Mouse (Mus musculus): ENCODE measurements around the gene Vmn1r233.

Gene Vmn1r233

GRCm38 (mm10) chr17:20996364-20996763 is at the start of gene Vmn1r233:
Gene Vmn1r233, minus strand, starts transcription at chr17:20996464.
- no peak for DNase-seq (ENCODE audit: low spot score in 2 of 2)

GRCm38 (mm10) chr17:21018410-21019080 is 22.3 kb upstream of the Vmn1r233 start:
- no peak for DNase-seq (ENCODE audit: low spot score in 2 of 2)

DNA sequence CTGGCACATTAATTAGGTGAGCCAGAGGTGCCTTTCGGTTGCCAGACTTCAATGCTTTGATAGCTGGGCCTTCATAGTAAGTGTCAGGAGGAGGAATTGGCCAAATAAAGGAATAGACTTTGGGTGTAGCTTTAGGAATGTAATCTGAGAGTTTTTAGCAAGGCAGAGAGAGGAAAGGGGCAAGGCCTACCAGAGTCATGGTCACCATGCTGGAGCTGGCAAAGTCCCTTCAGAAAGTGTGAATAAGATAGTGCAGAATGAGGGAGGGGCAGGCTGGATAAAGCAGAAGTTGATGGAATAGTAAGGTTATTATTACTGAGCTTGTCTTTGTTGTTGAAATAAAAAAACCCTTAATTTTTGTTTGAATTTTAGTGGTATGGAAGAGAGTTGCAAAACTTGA is 13.5 kb upstream of the Vmn1r233 start:
- DNase-seq (ENCODE audit: low spot score in 2 of 2) = no peak

DNA sequence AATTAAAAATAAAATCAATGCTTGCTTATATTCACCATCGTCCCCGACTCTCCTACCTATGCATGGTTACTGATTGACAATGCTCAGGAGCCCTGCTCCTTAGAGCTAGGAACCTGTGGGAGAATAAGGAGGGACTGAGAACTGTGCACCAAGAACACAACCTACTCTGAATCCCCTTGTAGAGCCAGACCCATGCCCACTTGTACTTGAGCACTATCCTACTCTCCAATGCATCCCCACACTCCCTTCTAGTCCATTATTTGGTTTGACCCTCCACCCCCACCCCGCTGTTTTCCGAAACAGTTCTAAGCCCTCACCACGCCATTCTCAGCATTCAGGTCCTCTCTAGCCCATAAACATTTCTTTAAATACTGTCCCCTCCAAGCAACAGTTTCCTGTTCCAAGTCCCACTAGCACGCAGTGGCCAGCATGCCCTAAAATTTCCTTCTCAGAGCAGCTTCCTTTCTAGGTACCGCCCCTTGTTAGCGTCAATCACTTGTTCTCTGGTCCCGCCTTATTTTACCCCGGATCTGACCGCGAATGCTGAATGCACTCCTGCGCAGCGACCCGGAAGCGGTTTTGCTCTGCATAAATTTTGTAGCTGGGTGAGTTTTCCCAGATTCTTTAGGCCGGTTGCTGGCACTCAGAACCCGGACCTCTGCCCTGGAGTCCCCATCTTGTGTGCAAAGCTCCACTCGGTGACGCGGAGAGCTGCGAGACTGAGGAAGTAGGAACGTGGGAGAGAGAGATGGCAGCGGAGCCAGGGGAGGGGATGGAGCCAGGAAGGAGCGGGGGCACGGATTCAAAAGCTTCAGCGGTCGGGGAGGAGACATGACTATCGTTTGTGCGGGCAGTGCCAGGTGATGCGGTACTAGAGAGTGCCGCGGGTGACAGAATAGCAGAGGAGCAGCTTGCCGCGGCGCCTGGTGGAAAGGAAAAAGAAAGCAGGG is 12.4 kb upstream of the Vmn1r233 start, which contains the start of gene Zfp160:
TSS of gene Zfp160 (plus strand) at position 522 of the 950 bp plus-strand sequence.
- peak; percentile 74 to 82 for DNase-seq (ENCODE audit: low spot score in 2 of 2)

GRCm38 (mm10) chr17:20993716-20994115 is 2.5 kb downstream of the Vmn1r233 start:
- DNase-seq (ENCODE audit: low spot score in 2 of 2) = no peak

DNA sequence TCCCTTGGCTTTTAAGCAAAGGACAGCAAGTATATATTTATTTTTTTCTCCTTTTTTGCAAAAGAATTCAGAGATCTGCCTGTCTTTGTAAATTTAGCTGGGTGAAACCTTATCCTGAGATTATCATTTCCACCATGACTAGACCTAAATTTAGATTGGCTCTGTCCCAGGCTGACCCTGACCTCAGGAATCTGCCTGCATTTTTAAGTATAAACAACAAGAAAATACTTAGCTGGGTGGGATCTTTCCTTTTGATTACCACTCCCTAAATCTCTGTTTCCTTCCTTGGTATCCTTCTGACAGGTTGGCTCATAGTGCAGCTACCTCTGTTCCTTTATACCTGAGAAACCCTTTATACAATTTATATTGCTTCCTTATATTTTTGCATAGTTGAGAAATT is 29.6 kb downstream of the Vmn1r233 start:
- DNase-seq (ENCODE audit: low spot score in 2 of 2) = no peak

- DNase-seq (ENCODE audit: low spot score in 2 of 2) = no peak
Observed at GRCm38 (mm10) chr17:20965421-20965820, 30.8 kb downstream of the Vmn1r233 start.

DNA sequence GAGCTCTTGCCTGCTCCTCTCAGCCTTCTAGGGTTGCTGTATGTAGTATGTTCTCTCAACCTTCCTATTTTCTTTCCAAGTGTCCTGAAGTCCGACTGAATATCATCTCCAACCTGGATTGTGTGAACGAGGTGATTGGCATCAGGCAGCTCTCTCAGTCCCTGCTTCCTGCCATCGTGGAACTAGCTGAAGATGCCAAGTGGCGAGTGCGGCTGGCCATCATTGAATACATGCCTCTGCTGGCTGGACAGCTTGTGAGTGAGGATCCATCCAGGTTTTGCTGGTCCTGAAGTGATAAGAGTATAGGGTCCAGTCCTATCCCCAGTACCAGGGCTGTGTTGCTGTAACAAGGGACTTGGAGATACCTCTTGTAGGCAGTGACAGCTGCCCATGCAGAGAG is 35.9 kb downstream of the Vmn1r233 start:
- no peak for DNase-seq (ENCODE audit: low spot score in 2 of 2)

- DNase-seq (ENCODE audit: low spot score in 2 of 2) = no peak
Observed at GRCm38 (mm10) chr17:20946636-20947035, 49.6 kb downstream of the Vmn1r233 start.

- no peak for DNase-seq (ENCODE audit: low spot score in 2 of 2)
Observed at GRCm38 (mm10) chr17:20946026-20946565, 50.2 kb downstream of the Vmn1r233 start.

DNA sequence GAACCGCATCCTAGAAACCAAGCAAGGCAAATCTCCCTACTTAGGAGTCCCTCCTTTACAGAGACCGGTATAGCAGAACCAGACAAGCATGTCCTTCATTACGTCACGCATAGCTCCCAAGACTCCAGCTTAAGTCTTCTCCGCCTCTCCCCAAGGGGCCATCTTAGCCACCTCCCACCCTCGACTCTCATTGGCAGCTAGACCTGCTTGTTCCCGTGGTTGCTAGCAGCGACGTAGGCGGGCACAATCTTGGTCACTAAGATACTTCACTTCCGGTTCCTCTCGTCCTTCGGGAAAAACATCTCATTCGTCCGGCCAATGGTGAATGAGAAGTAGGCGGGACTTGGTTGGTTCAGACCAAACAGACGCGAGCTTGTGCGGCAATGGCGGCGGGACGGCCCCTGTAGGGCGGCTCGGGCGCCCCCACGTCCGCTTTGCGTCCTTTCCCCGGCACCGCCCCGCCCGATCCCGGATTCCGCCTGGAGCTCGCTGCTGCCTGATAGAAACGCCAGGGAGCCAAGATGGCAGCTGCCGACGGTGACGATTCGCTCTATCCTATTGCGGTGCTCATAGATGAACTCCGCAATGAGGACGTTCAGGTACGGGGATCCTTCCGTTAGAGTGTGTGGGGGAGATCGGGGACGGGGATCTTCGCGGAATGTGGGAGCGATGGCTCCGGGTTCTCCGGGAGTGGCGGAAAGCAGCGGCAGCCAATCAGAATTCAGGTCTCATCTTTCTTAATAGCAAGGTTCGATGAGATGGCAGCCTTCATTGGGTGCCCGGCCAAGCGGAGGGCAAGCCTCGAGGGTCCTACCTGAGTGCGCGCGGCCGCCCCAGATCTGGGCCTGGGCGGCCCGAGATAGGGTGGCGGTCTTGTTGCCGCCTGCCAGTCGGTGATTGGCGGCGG is 51.0 kb downstream of the Vmn1r233 start, which contains the start of gene Ppp2r1a:
TSS of gene Ppp2r1a (plus strand) at position 327 of the 907 bp plus-strand sequence.
- DNase-seq (ENCODE audit: low spot score in 2 of 2) = peak; percentile 96 to 97

- no peak for DNase-seq (ENCODE audit: low spot score in 2 of 2)
Observed at GRCm38 (mm10) chr17:20944226-20944625, 52.0 kb downstream of the Vmn1r233 start.

Data from spleen, postnatal 4 days (tissue).